14 mouse cellular contexts compared by ENCODE assay signal in genomic region chr1:168309101-168309521, GRCm38 (mm10).
DNase-seq lines count a peak whose midpoint lies in the region; ATAC-seq lines count a peak whose summit lies in the region.
"Had no signal": no experiment of that assay in that cellular context is flagged by ENCODE, and none has a peak within 500 bp of the region (broad histone marks: within the 10 kb centered on the region; RNA-seq: fewer than 3 reads in every experiment).

No protein-coding gene starts in this region.

- peak; percentile 18 for DNase-seq in cerebellum, adult 9-11 months
- no peak for DNase-seq in cerebellum, adult 8-10 months
- DNase-seq in midbrain, embryonic 10.5 days (ENCODE audit: low spot score) = no peak
- peak; percentile 22 for DNase-seq in liver, embryonic 13.5 days
- DNase-seq in adrenal gland, postnatal 25 days = no peak
- no peak for DNase-seq in lung, postnatal 4 days
- DNase-seq: cerebellum, postnatal 14 days; gastrocnemius, postnatal 10 days; heart, postnatal 10 days; kidney, adult 2 months; lung, embryonic 14.5 days had no signal

- no peak overlapping the region for H3K9ac ChIP-seq in midbrain, embryonic 16.5 days (ENCODE audit: low read depth, low read length)
- H3K9ac ChIP-seq in liver, embryonic 13.5 days = peak overlapping the region; percentile 47
- no peak overlapping the region for H3K9ac ChIP-seq in neural tube, embryonic 14.5 days (replicated peaks; ENCODE audit: low read depth, low read length)
- H3K9ac ChIP-seq: embryonic facial prominence, embryonic 15.5 days; lung, embryonic 14.5 days had no signal

- H3K27me3 ChIP-seq in midbrain, embryonic 10.5 days (ENCODE audit: low read depth, poor library complexity, severe bottlenecking) = no peaks in the 10 kb centered on the region
- no peaks in the 10 kb centered on the region for H3K27me3 ChIP-seq in midbrain, embryonic 16.5 days (ENCODE audit: control insufficient read depth, insufficient read depth, low read depth, low read length)
- H3K27me3 ChIP-seq in liver, embryonic 13.5 days = no peaks in the 10 kb centered on the region
- no peaks in the 10 kb centered on the region for H3K27me3 ChIP-seq in neural tube, embryonic 14.5 days (ENCODE audit: control insufficient read depth, insufficient read depth, low read length)
- H3K27me3 ChIP-seq: embryonic facial prominence, embryonic 15.5 days had no signal

- H3K4me2 ChIP-seq in midbrain, embryonic 16.5 days (ENCODE audit: low read length) = no peak overlapping the region
- peak overlapping the region; percentile 41 for H3K4me2 ChIP-seq in liver, embryonic 13.5 days
- H3K4me2 ChIP-seq in neural tube, embryonic 14.5 days (ENCODE audit: low read depth, low read length) = no peak overlapping the region
- H3K4me2 ChIP-seq: embryonic facial prominence, embryonic 15.5 days; lung, embryonic 14.5 days had no signal

- H3K9me3 ChIP-seq in midbrain, embryonic 10.5 days (replicated peaks) = no peaks in the 10 kb centered on the region
- no peaks in the 10 kb centered on the region for H3K9me3 ChIP-seq in midbrain, embryonic 16.5 days (replicated peaks; ENCODE audit: control insufficient read depth, low read length, poor library complexity, severe bottlenecking)
- no peaks in the 10 kb centered on the region for H3K9me3 ChIP-seq in liver, embryonic 13.5 days (replicated peaks)
- H3K9me3 ChIP-seq in neural tube, embryonic 14.5 days (ENCODE audit: control insufficient read depth, low read length) = no peaks in the 10 kb centered on the region
- H3K9me3 ChIP-seq: embryonic facial prominence, embryonic 15.5 days had no signal

- no peak overlapping the region for H3K4me3 ChIP-seq in midbrain, embryonic 10.5 days
- H3K4me3 ChIP-seq in midbrain, embryonic 16.5 days (ENCODE audit: low read depth, low read length) = no peak overlapping the region
- no peak overlapping the region for H3K4me3 ChIP-seq in liver, embryonic 13.5 days (replicated peaks)
- H3K4me3 ChIP-seq in neural tube, embryonic 14.5 days (ENCODE audit: low read depth, low read length) = no peak overlapping the region
- H3K4me3 ChIP-seq: embryonic facial prominence, embryonic 15.5 days had no signal

- H3K4me1 ChIP-seq in midbrain, embryonic 10.5 days = peaks cover 45% of the 10 kb centered on the region
- H3K4me1 ChIP-seq in midbrain, embryonic 16.5 days (ENCODE audit: control insufficient read depth, insufficient read depth, low read length) = peaks cover 23% of the 10 kb centered on the region
- H3K4me1 ChIP-seq in liver, embryonic 13.5 days (replicated peaks) = peaks cover 75% of the 10 kb centered on the region
- peaks cover 5% of the 10 kb centered on the region; the same call in 1 of the 2 replicates for H3K4me1 ChIP-seq in neural tube, embryonic 14.5 days (ENCODE audit: control insufficient read depth, insufficient read depth, low read length)

- ATAC-seq in midbrain, embryonic 16.5 days = no peak
- ATAC-seq in liver, embryonic 13.5 days (ENCODE audit: low read depth) = peak; percentile 29; the same call in 1 of the 2 replicates
- ATAC-seq in neural tube, embryonic 14.5 days (ENCODE audit: low read depth) = peak; percentile 84

- 89% methylated on average over 8 of the region's 8 CpGs for WGBS in midbrain, embryonic 10.5 days
- 42% methylated on average over 8 of the region's 8 CpGs for WGBS in midbrain, embryonic 16.5 days
- WGBS in liver, embryonic 13.5 days (ENCODE audit: insufficient replicate concordance) = 24% methylated on average over 8 of the region's 8 CpGs
- WGBS in neural tube, embryonic 14.5 days = 31% methylated on average over 8 of the region's 8 CpGs

- no peaks in the 10 kb centered on the region for H3K36me3 ChIP-seq in midbrain, embryonic 10.5 days
- H3K36me3 ChIP-seq in midbrain, embryonic 16.5 days (ENCODE audit: control insufficient read depth, insufficient read depth, low read length) = no peaks in the 10 kb centered on the region
- no peaks in the 10 kb centered on the region for H3K36me3 ChIP-seq in liver, embryonic 13.5 days
- H3K36me3 ChIP-seq in neural tube, embryonic 14.5 days (ENCODE audit: control insufficient read depth, insufficient read depth, low read length) = no peaks in the 10 kb centered on the region
- H3K36me3 ChIP-seq: embryonic facial prominence, embryonic 15.5 days had no signal

- peak overlapping the region; percentile 14 for H3K27ac ChIP-seq in midbrain, embryonic 10.5 days (replicated peaks)
- no peak overlapping the region for H3K27ac ChIP-seq in midbrain, embryonic 16.5 days (ENCODE audit: low read length)
- peak overlapping the region; percentile 74 for H3K27ac ChIP-seq in liver, embryonic 13.5 days
- H3K27ac ChIP-seq in neural tube, embryonic 14.5 days (ENCODE audit: low read depth, low read length) = no peak overlapping the region
- H3K27ac ChIP-seq: embryonic facial prominence, embryonic 15.5 days had no signal

Comparison
In these comparisons a context has a peak if more than half of its experiments do, and no peak if none do; other contexts are left out.
1. DNase-seq: peak in cerebellum, adult 9-11 months (single experiment) and liver, embryonic 13.5 days (single experiment); none in cerebellum, adult 8-10 months (single experiment), midbrain, embryonic 10.5 days (single experiment), adrenal gland, postnatal 25 days (single experiment) and lung, postnatal 4 days (0 of 2).
2. H3K27ac ChIP-seq: peak in midbrain, embryonic 10.5 days (single experiment) and liver, embryonic 13.5 days (single experiment); none in midbrain, embryonic 16.5 days (single experiment) and neural tube, embryonic 14.5 days (single experiment).